Mouse (Mus musculus) CH12.LX (cell line): ENCODE data around the gene AI593442. TPM values are rescaled to one million over a fixed set of nuclear protein-coding genes. Genes with fewer than 3 reads are reported as not detected.

ENCODE experiments used
- DNase-seq: peaks from one replicate; pipeline ENCODE4 v3.0.0-alpha.2; 2013; ENCODE audit errors: extremely low read depth
- H3K27ac ChIP-seq: 2 replicates; pipeline ENCODE4 v1.5.1; 2012; ENCODE audit warnings: low read depth, mild to moderate bottlenecking, control low read depth, moderate library complexity; ENCODE audit not compliant: insufficient read depth
- H3K27me3 ChIP-seq: replicated peaks from 2 replicates; pipeline ENCODE3; 2012; ENCODE audit warnings: inconsistent platforms
- H3K36me3 ChIP-seq, 2 experiments: replicated peaks in 1 of 2; 2 replicates each; pipeline versions ENCODE3 to v1.6.1; 2012; ENCODE audit warnings: inconsistent platforms in 1 of 2, low read length in 1 of 2, mild to moderate bottlenecking in 1 of 2, mixed read lengths in 1 of 2, moderate library complexity in 1 of 2; ENCODE audit not compliant: control insufficient read depth in 1 of 2, insufficient read depth in 1 of 2
- H3K4me1 ChIP-seq, 2 experiments: 2 replicates each; pipeline ENCODE4 v1.6.1; 2012; ENCODE audit warnings: inconsistent platforms in 1 of 2, moderate library complexity in 1 of 2; ENCODE audit not compliant: insufficient read depth in 2 of 2, control insufficient read depth in 1 of 2
- H3K4me2 ChIP-seq: 2 replicates; pipeline ENCODE4 v1.6.1; 2012; ENCODE audit warnings: low read depth, mild to moderate bottlenecking, control low read depth; ENCODE audit not compliant: poor library complexity, insufficient read depth, severe bottlenecking
- H3K4me3 ChIP-seq, 3 experiments: fragments of 150-350 bp in 1 of 3; sonication (generic) in 1 of 3; replicated peaks in 1 of 3; 2 replicates each; pipeline versions ENCODE3 to v1.5.1; 2011 to 2012; ENCODE audit warnings: low read depth in 2 of 3, low read length in 2 of 3, mild to moderate bottlenecking in 2 of 3, moderate library complexity in 2 of 3, control low read depth in 1 of 3, improper control_type of control experiment in 1 of 3, inconsistent platforms in 1 of 3, mixed read lengths in 1 of 3; ENCODE audit not compliant: poor library complexity in 1 of 3
- H3K79me2 ChIP-seq: replicated peaks from 2 replicates; pipeline ENCODE4 v1.6.1; 2012; ENCODE audit warnings: mild to moderate bottlenecking, moderate library complexity; ENCODE audit not compliant: control insufficient read depth, poor library complexity, insufficient read depth, severe bottlenecking; ENCODE audit errors: extremely low read depth
- H3K9ac ChIP-seq: 2 replicates; pipeline ENCODE4 v1.6.1; 2012; ENCODE audit warnings: low read depth, mild to moderate bottlenecking, control low read depth, moderate library complexity; ENCODE audit not compliant: insufficient read depth
- H3K9me3 ChIP-seq: replicated peaks from 2 replicates; pipeline ENCODE3; 2012; ENCODE audit warnings: low read length, inconsistent platforms, mixed read lengths
- CHD1 ChIP-seq: IDR thresholded peaks from 2 replicates; pipeline ENCODE4 v1.6.1; 2012; ENCODE audit warnings: low read depth, low read length, improper control_type of control experiment, inconsistent platforms
- CHD2 ChIP-seq: IDR thresholded peaks from 2 replicates; pipeline ENCODE4 v1.6.1; 2011; ENCODE audit warnings: low read length, improper control_type of control experiment
- ETS1 ChIP-seq: conservative IDR thresholded peaks from 2 replicates; pipeline ENCODE4 v1.6.1; 2012; ENCODE audit warnings: low read depth, mild to moderate bottlenecking, inconsistent platforms, low read length, improper control_type of control experiment, moderate library complexity
- JUN ChIP-seq: IDR thresholded peaks from 2 replicates; pipeline ENCODE4 v1.6.1; 2011; ENCODE audit warnings: low read depth, mild to moderate bottlenecking, low read length, improper control_type of control experiment, moderate library complexity; ENCODE audit not compliant: insufficient read depth
- MAX ChIP-seq: IDR thresholded peaks from 2 replicates; pipeline ENCODE4 v1.6.1; 2011; ENCODE audit warnings: low read length, improper control_type of control experiment
- NELFE ChIP-seq: IDR thresholded peaks from 2 replicates; pipeline ENCODE4 v1.6.1; 2011; ENCODE audit warnings: low read depth, low read length, improper control_type of control experiment
- PAX5 ChIP-seq: IDR thresholded peaks from 2 replicates; pipeline ENCODE4 v1.6.1; 2012; ENCODE audit warnings: low read length, inconsistent platforms, mixed read lengths
- POLR2AphosphoS2 ChIP-seq: IDR thresholded peaks from 2 replicates; pipeline ENCODE4 v1.6.1; 2011; ENCODE audit warnings: low read depth, low read length, improper control_type of control experiment
- SIN3A ChIP-seq: IDR thresholded peaks from 2 replicates; pipeline ENCODE4 v1.6.1; 2012; ENCODE audit warnings: low read length, improper control_type of control experiment, inconsistent platforms
- SMC3 ChIP-seq: IDR thresholded peaks from 2 replicates; pipeline ENCODE4 v1.6.1; 2011; ENCODE audit warnings: low read depth, low read length, improper control_type of control experiment
- TCF12 ChIP-seq: IDR thresholded peaks from 2 replicates; pipeline ENCODE4 v1.6.1; 2014; ENCODE audit warnings: low read depth, mild to moderate bottlenecking, inconsistent platforms, low read length, improper control_type of control experiment
- ZKSCAN1 ChIP-seq: IDR thresholded peaks from 2 replicates; pipeline ENCODE4 v1.6.1; 2012; ENCODE audit warnings: low read depth, inconsistent platforms, low read length, improper control_type of control experiment, borderline replicate concordance
- ZMIZ1 ChIP-seq: IDR thresholded peaks from 2 replicates; pipeline ENCODE4 v1.6.1; 2012; ENCODE audit warnings: low read depth, mild to moderate bottlenecking, inconsistent platforms, low read length, improper control_type of control experiment
- ZNF384 ChIP-seq: IDR thresholded peaks from 2 replicates; pipeline ENCODE4 v1.6.1; 2012; ENCODE audit warnings: low read depth, low read length, improper control_type of control experiment, inconsistent platforms
- dilution Hi-C: fragments of 300-500 bp; cut with MboI; formaldehyde crosslinking; loops from 2 replicates; pipeline ENCODE4 v1.14.3; 2020; ENCODE audit warnings: low sequenced_read_pairs; ENCODE audit not compliant: extremely low pct_unique_long_range_greater_than_20kb, extremely low pct_ligation_motif_present
- in situ Hi-C: fragments of 300-500 bp; cut with MboI; formaldehyde crosslinking; loops from 3 replicates; pipeline ENCODE4 v1.14.3; 2019; ENCODE audit warnings: low sequenced_read_pairs, low pct_ligation_motif_present, low pct_unique_long_range_greater_than_20kb, mixed read lengths
- polyA plus RNA-seq: library from polyadenylated mRNA; unstranded; fragments of >175 nt; gene quantifications from 2 replicates; pipeline ENCODE4 v1.2.1, GENCODE M21; 2012; ENCODE audit warnings: low read depth; ENCODE audit not compliant: insufficient read length
- total RNA-seq, 2 experiments: library from RNA; depleted of rRNA; stranded (reverse); fragments of 300-350 nt in 1 of 2; fragments of >200 nt in 1 of 2; gene quantifications; 2 replicates each; pipeline ENCODE4 v1.2.3; 2012 to 2014

AI593442 gene
- total and polyA plus RNA-seq, 3 experiments, result not detected

DNA sequence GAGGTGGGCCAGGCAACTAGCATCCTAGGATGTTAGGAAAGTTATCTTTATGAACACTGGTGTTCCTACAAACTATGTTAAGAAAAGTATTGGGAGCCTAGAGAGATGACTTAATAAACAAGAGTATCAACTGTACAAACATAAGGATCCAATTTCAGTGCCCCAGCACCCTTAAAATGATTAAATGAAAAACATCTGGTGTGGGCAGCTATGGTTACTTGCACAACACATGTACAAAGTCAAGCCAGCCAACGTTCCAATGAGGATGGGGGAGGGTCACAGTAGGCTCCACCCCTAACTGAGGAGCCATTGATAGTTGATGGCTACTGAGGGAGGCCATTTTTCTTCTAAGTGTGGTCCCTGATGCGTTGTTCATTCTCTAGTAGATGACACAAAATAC lies 43.6 kb downstream of the AI593442 start:
- H3K36me3 ChIP-seq, result no peaks in the 10 kb centered on the region
- H3K9me3 ChIP-seq, result no peaks in the 10 kb centered on the region
- no peak overlapping the region for H3K4me2 ChIP-seq
- dilution Hi-C loops, result no loop called here
- no peaks in the 10 kb centered on the region for H3K79me2 ChIP-seq
- H3K27me3 ChIP-seq, result no peaks in the 10 kb centered on the region
- no peak overlapping the region for H3K4me3 ChIP-seq
- no peak overlapping the region for H3K9ac ChIP-seq
- no peaks in the 10 kb centered on the region for H3K4me1 ChIP-seq
- in situ Hi-C loops, result no loop called here
- DNase-seq, result no peak
- TF ChIP-seq ZNF384 (no peak), ETS1 (no peak)
- TF ChIP-seq, all 38 proteins: peak for 0
- no peak overlapping the region for H3K27ac ChIP-seq

DNA sequence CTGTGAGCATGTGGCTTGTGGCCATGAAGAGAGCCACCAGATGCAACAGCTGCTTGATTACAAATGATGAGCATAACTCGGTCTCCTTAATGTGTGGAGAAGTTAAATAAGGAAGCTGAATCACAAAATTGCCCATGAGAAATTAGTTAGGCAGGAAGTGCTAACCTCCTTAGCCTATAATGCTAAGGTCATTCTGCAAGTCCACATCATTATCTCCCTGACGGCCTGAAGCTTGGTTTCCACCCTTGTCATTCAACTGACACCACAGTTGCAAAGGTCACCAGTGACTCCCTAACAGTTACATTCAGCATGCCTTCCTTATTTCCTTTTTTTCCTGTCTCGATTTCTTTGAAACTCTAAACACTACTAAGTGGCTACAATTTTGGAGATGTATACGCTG lies 55.7 kb downstream of the AI593442 start:
- no peaks in the 10 kb centered on the region for H3K27me3 ChIP-seq
- no peak overlapping the region for H3K27ac ChIP-seq
- H3K4me3 ChIP-seq, result no peak overlapping the region
- no peaks in the 10 kb centered on the region for H3K9me3 ChIP-seq
- in situ Hi-C loops, result no loop called here
- no peak for DNase-seq
- H3K4me1 ChIP-seq, result 0 out of 4 replicates have a peak, but pooled peaks cover 0 to 3% of the 10 kb centered on the region in 2 experiments
- TF ChIP-seq ZMIZ1 (no peak), POLR2AphosphoS2 (no peak), CHD2 (no peak), ZKSCAN1 (no peak), MAX (no peak), NELFE (no peak), SMC3 (no peak), JUN (no peak), ZNF384 (no peak), PAX5 (no peak), SIN3A (no peak), CHD1 (no peak), TCF12 (no peak)
- dilution Hi-C loops, result no loop called here
- no peaks in the 10 kb centered on the region for H3K36me3 ChIP-seq
- H3K4me2 ChIP-seq, result no peak overlapping the region
- no peaks in the 10 kb centered on the region for H3K79me2 ChIP-seq
- no peak overlapping the region for H3K9ac ChIP-seq
